Mouse (Mus musculus): ENCODE data around the gene Slc35f3. TPM values are rescaled to one million over a fixed set of nuclear protein-coding genes. Genes with fewer than 3 reads are reported as not detected.
A peak's percentile ranks its signal among the peaks of the same experiment; 100 is the strongest.

Slc35f3 gene
- polyA plus RNA-seq, 1 experiment from 2014 or later: 5.3 TPM

GRCm38 (mm10) chr8:126338864-126339263 is 40.5 kb downstream of the Slc35f3 start:
- Histone ChIP-seq H3K27me3 (replicated peaks) (no peaks in the 10 kb centered on the region), H3K4me3 (replicated peaks) (no peak overlapping the region), H3K27ac (replicated peaks) (no peak overlapping the region), H3K36me3 (no peaks in the 10 kb centered on the region), H3K9ac (replicated peaks) (no peak overlapping the region), H3K4me1 (0 out of 2 replicates have a peak, but pooled peaks cover 5% of the 10 kb centered on the region), H3K4me2 (no peak overlapping the region), H3K9me3 (replicated peaks) (no peaks in the 10 kb centered on the region)
- 83% methylated on average over 3 of the region's 3 CpGs for WGBS
- no peak for ATAC-seq (ENCODE audit: low FRiP score)

- no peak overlapping the region for H3K9ac ChIP-seq (replicated peaks)
- H3K4me3 ChIP-seq (replicated peaks): no peak overlapping the region
- H3K4me1 ChIP-seq: 0 out of 2 replicates have a peak, but pooled peaks cover 5% of the 10 kb centered on the region
- no peak overlapping the region for H3K27ac ChIP-seq (replicated peaks)
- H3K4me2 ChIP-seq: no peak overlapping the region
- WGBS: 88% methylated on average over 3 of the region's 3 CpGs
- H3K9me3 ChIP-seq (replicated peaks): no peaks in the 10 kb centered on the region
- no peaks in the 10 kb centered on the region for H3K27me3 ChIP-seq (replicated peaks)
- no peak for ATAC-seq (ENCODE audit: low FRiP score)
- no peaks in the 10 kb centered on the region for H3K36me3 ChIP-seq
Measured at GRCm38 (mm10) chr8:126339357-126339756, 41.0 kb downstream of the Slc35f3 start.

- H3K9ac ChIP-seq (replicated peaks): no peak overlapping the region
- H3K9me3 ChIP-seq (replicated peaks): no peaks in the 10 kb centered on the region
- no peak for ATAC-seq (ENCODE audit: low FRiP score)
- no peaks in the 10 kb centered on the region for H3K36me3 ChIP-seq
- H3K4me3 ChIP-seq (replicated peaks): no peak overlapping the region
- no peaks in the 10 kb centered on the region for H3K4me1 ChIP-seq
- no peak overlapping the region for H3K27ac ChIP-seq (replicated peaks)
- 48% methylated on average over 1 of the region's 1 CpGs for WGBS
- no peaks in the 10 kb centered on the region for H3K27me3 ChIP-seq (replicated peaks)
- no peak overlapping the region for H3K4me2 ChIP-seq
Measured at GRCm38 (mm10) chr8:126341200-126341599, 42.8 kb downstream of the Slc35f3 start.

GRCm38 (mm10) chr8:126343427-126343826 is 45.1 kb downstream of the Slc35f3 start:
- no peaks in the 10 kb centered on the region for H3K4me1 ChIP-seq
- H3K27ac ChIP-seq (replicated peaks): no peak overlapping the region
- no peak overlapping the region for H3K4me2 ChIP-seq
- no peak overlapping the region for H3K9ac ChIP-seq (replicated peaks)
- no peaks in the 10 kb centered on the region for H3K9me3 ChIP-seq (replicated peaks)
- H3K27me3 ChIP-seq (replicated peaks): no peaks in the 10 kb centered on the region
- H3K36me3 ChIP-seq: no peaks in the 10 kb centered on the region
- 83% methylated on average over 5 of the region's 5 CpGs for WGBS
- ATAC-seq (ENCODE audit: low FRiP score): no peak
- no peak overlapping the region for H3K4me3 ChIP-seq (replicated peaks)

- no peak overlapping the region for H3K4me3 ChIP-seq (replicated peaks)
- H3K9me3 ChIP-seq (replicated peaks): no peaks in the 10 kb centered on the region
- no peaks in the 10 kb centered on the region for H3K27me3 ChIP-seq (replicated peaks)
- H3K4me2 ChIP-seq: no peak overlapping the region
- no peak overlapping the region for H3K27ac ChIP-seq (replicated peaks)
- no peak overlapping the region for H3K9ac ChIP-seq (replicated peaks)
- no peaks in the 10 kb centered on the region for H3K36me3 ChIP-seq
- H3K4me1 ChIP-seq: no peaks in the 10 kb centered on the region
- no peak for ATAC-seq (ENCODE audit: low FRiP score)
- 64% methylated on average over 4 of the region's 4 CpGs for WGBS
Measured at GRCm38 (mm10) chr8:126345100-126345499, 46.7 kb downstream of the Slc35f3 start.

GRCm38 (mm10) chr8:126353259-126353658 is 54.9 kb downstream of the Slc35f3 start:
- Histone ChIP-seq H3K36me3 (no peaks in the 10 kb centered on the region), H3K27ac (replicated peaks) (no peak overlapping the region), H3K4me2 (no peak overlapping the region), H3K4me3 (replicated peaks) (no peak overlapping the region), H3K9me3 (replicated peaks) (no peaks in the 10 kb centered on the region), H3K9ac (replicated peaks) (no peak overlapping the region), H3K27me3 (replicated peaks) (no peaks in the 10 kb centered on the region), H3K4me1 (no peaks in the 10 kb centered on the region)
- no peak for ATAC-seq (ENCODE audit: low FRiP score)
- 89% methylated on average over 1 of the region's 1 CpGs for WGBS

- no peaks in the 10 kb centered on the region for H3K9me3 ChIP-seq (replicated peaks)
- H3K9ac ChIP-seq (replicated peaks): no peak overlapping the region
- H3K27ac ChIP-seq (replicated peaks): no peak overlapping the region
- H3K4me2 ChIP-seq: no peak overlapping the region
- H3K36me3 ChIP-seq: no peaks in the 10 kb centered on the region
- H3K4me1 ChIP-seq: peaks cover 10% of the 10 kb centered on the region; the same call in 1 of the 2 replicates
- WGBS: 33% methylated on average over 3 of the region's 3 CpGs
- ATAC-seq (ENCODE audit: low FRiP score): no peak
- no peak overlapping the region for H3K4me3 ChIP-seq (replicated peaks)
- H3K27me3 ChIP-seq (replicated peaks): no peaks in the 10 kb centered on the region
Measured at GRCm38 (mm10) chr8:126357946-126358345, 59.6 kb downstream of the Slc35f3 start.

- H3K27me3 ChIP-seq (replicated peaks): no peaks in the 10 kb centered on the region
- no peak; the same call in 1 of the 2 replicates for ATAC-seq (ENCODE audit: low FRiP score)
- H3K27ac ChIP-seq (replicated peaks): peak overlapping the region; percentile 72
- H3K9ac ChIP-seq (replicated peaks): no peak overlapping the region
- H3K4me2 ChIP-seq: no peak overlapping the region
- no peaks in the 10 kb centered on the region for H3K9me3 ChIP-seq (replicated peaks)
- H3K4me3 ChIP-seq (replicated peaks): no peak overlapping the region
- 41% methylated on average over 6 of the region's 6 CpGs for WGBS
- no peaks in the 10 kb centered on the region for H3K36me3 ChIP-seq
- peaks cover 10% of the 10 kb centered on the region; the same call in 1 of the 2 replicates for H3K4me1 ChIP-seq
Measured at GRCm38 (mm10) chr8:126359296-126359695, 60.9 kb downstream of the Slc35f3 start.

GRCm38 (mm10) chr8:126360106-126360505 is 61.7 kb downstream of the Slc35f3 start:
- Histone ChIP-seq H3K27me3 (replicated peaks) (no peaks in the 10 kb centered on the region), H3K4me2 (no peak overlapping the region), H3K27ac (replicated peaks) (peak overlapping the region; percentile 72), H3K9me3 (replicated peaks) (no peaks in the 10 kb centered on the region), H3K36me3 (no peaks in the 10 kb centered on the region), H3K4me3 (replicated peaks) (no peak overlapping the region), H3K9ac (replicated peaks) (no peak overlapping the region), H3K4me1 (peaks cover 10% of the 10 kb centered on the region; the same call in 1 of the 2 replicates)
- no peak for ATAC-seq (ENCODE audit: low FRiP score)
- WGBS: 80% methylated on average over 11 of the region's 11 CpGs

GRCm38 (mm10) chr8:126360701-126361100 is 62.3 kb downstream of the Slc35f3 start:
- no peak for ATAC-seq (ENCODE audit: low FRiP score)
- H3K27me3 ChIP-seq (replicated peaks): no peaks in the 10 kb centered on the region
- WGBS: 68% methylated on average over 5 of the region's 5 CpGs
- no peaks in the 10 kb centered on the region for H3K36me3 ChIP-seq
- no peak overlapping the region for H3K4me2 ChIP-seq
- no peak overlapping the region for H3K4me3 ChIP-seq (replicated peaks)
- peaks cover 10% of the 10 kb centered on the region; the same call in 1 of the 2 replicates for H3K4me1 ChIP-seq
- no peaks in the 10 kb centered on the region for H3K9me3 ChIP-seq (replicated peaks)
- no peak overlapping the region for H3K9ac ChIP-seq (replicated peaks)
- H3K27ac ChIP-seq (replicated peaks): no peak overlapping the region

- no peaks in the 10 kb centered on the region for H3K9me3 ChIP-seq (replicated peaks)
- no peaks in the 10 kb centered on the region for H3K36me3 ChIP-seq
- WGBS: 77% methylated on average over 3 of the region's 3 CpGs
- H3K4me3 ChIP-seq (replicated peaks): no peak overlapping the region
- H3K4me2 ChIP-seq: no peak overlapping the region
- H3K27me3 ChIP-seq (replicated peaks): no peaks in the 10 kb centered on the region
- H3K27ac ChIP-seq (replicated peaks): no peak overlapping the region
- no peak overlapping the region for H3K9ac ChIP-seq (replicated peaks)
- no peak for ATAC-seq (ENCODE audit: low FRiP score)
- no peaks in the 10 kb centered on the region for H3K4me1 ChIP-seq
Measured at GRCm38 (mm10) chr8:126366251-126366650, 67.9 kb downstream of the Slc35f3 start.

- no peak overlapping the region for H3K4me2 ChIP-seq
- H3K4me3 ChIP-seq (replicated peaks): no peak overlapping the region
- no peak overlapping the region for H3K9ac ChIP-seq (replicated peaks)
- H3K27me3 ChIP-seq (replicated peaks): no peaks in the 10 kb centered on the region
- 83% methylated on average over 10 of the region's 10 CpGs for WGBS
- no peak overlapping the region for H3K27ac ChIP-seq (replicated peaks)
- ATAC-seq (ENCODE audit: low FRiP score): no peak
- no peaks in the 10 kb centered on the region for H3K36me3 ChIP-seq
- H3K9me3 ChIP-seq (replicated peaks): no peaks in the 10 kb centered on the region
- no peaks in the 10 kb centered on the region for H3K4me1 ChIP-seq
Measured at GRCm38 (mm10) chr8:126368349-126369054, 70.1 kb downstream of the Slc35f3 start.

All from neural tube, embryonic 15.5 days (tissue).